In genomic region chr4:48046461-48046901, GRCm38 (mm10) we compare ENCODE assay signal across 7 mouse cellular contexts. TPM values are rescaled to one million over a fixed set of nuclear protein-coding genes. Genes with fewer than 3 reads are reported as not detected.
A peak's percentile ranks its signal among the peaks of the same experiment; 100 is the strongest.
DNase-seq lines count a peak whose midpoint lies in the region; ATAC-seq and TF ChIP-seq lines count a peak whose summit lies in the region.

No protein-coding gene starts in this region.

- H3K36me3 ChIP-seq in testis, adult 2 months (ENCODE audit: control insufficient read depth, insufficient read depth, low read length), result no peaks in the 10 kb centered on the region
- H3K36me3 ChIP-seq in heart, embryonic 15.5 days, result no peaks in the 10 kb centered on the region
- H3K36me3 ChIP-seq in limb, embryonic 15.5 days, result no peaks in the 10 kb centered on the region
- H3K36me3 ChIP-seq in stomach, embryonic 16.5 days (ENCODE audit: control insufficient read depth, insufficient read depth, low read length), result no peaks in the 10 kb centered on the region

- WGBS in heart, embryonic 15.5 days, result under 1% methylated on average over 20 of the region's 20 CpGs
- WGBS in limb, embryonic 15.5 days, result under 1% methylated on average over 20 of the region's 20 CpGs
- under 1% methylated on average over 20 of the region's 20 CpGs for WGBS in stomach, embryonic 16.5 days

- no peak for TF ChIP-seq POLR2A in testis, adult 2 months (IDR thresholded peaks at IDR 0.05; ENCODE audit: control insufficient read depth, low read depth, low read length)

- H3K27me3 ChIP-seq in testis, adult 2 months (ENCODE audit: control insufficient read depth, insufficient read depth, low read length), result no peaks in the 10 kb centered on the region; the same call in none of the 2 replicates
- peaks cover 45% of the 10 kb centered on the region for H3K27me3 ChIP-seq in heart, embryonic 15.5 days
- peaks cover 63% of the 10 kb centered on the region for H3K27me3 ChIP-seq in limb, embryonic 15.5 days
- peaks cover 54% of the 10 kb centered on the region for H3K27me3 ChIP-seq in stomach, embryonic 16.5 days (ENCODE audit: control insufficient read depth, insufficient read depth, low read length)

- H3K9ac ChIP-seq in heart, embryonic 15.5 days, result peak overlapping the region; percentile 83
- 0 out of 2 replicates have a peak overlapping the region, but pooled peaks have one; percentile 44 for H3K9ac ChIP-seq in limb, embryonic 15.5 days
- H3K9ac ChIP-seq in stomach, embryonic 16.5 days (ENCODE audit: low read length), result peak overlapping the region; percentile 78

- no peak for ATAC-seq in heart, embryonic 15.5 days (replicated peaks; ENCODE audit: insufficient number of reproducible peaks, insufficient read depth, low FRiP score, low read depth)
- ATAC-seq in limb, embryonic 15.5 days (ENCODE audit: insufficient number of reproducible peaks, low FRiP score, low TSS enrichment, low read depth), result no peak
- ATAC-seq in stomach, embryonic 16.5 days (ENCODE audit: insufficient read depth, low FRiP score), result no peak
- ATAC-seq in megakaryocyte-erythroid progenitor cell, adult 5-6 weeks (replicated peaks; ENCODE audit: low FRiP score, low TSS enrichment, poor library complexity, severe bottlenecking), result no peak

- no peak overlapping the region for H3K27ac ChIP-seq in testis, adult 2 months (ENCODE audit: control insufficient read depth, insufficient read depth, low read depth, low read length)
- H3K27ac ChIP-seq in heart, embryonic 15.5 days, result no peak overlapping the region
- H3K27ac ChIP-seq in limb, embryonic 15.5 days, result no peak overlapping the region
- H3K27ac ChIP-seq in stomach, embryonic 16.5 days (ENCODE audit: low read length), result no peak overlapping the region

- no peak for TF ChIP-seq CTCF in testis, adult 2 months (IDR thresholded peaks at IDR 0.05; ENCODE audit: control insufficient read depth, insufficient read depth, insufficient replicate concordance, low read depth, low read length)

- no peak for DNase-seq in testis, postnatal 14 days (ENCODE audit: low spot score)
- DNase-seq in cerebellum, adult 9-10 months, result peak; percentile 42

- no peaks in the 10 kb centered on the region for H3K9me3 ChIP-seq in heart, embryonic 15.5 days (replicated peaks)
- no peaks in the 10 kb centered on the region for H3K9me3 ChIP-seq in limb, embryonic 15.5 days
- H3K9me3 ChIP-seq in stomach, embryonic 16.5 days (replicated peaks; ENCODE audit: control insufficient read depth, low read length), result no peaks in the 10 kb centered on the region

- H3K4me1 ChIP-seq in testis, adult 2 months (ENCODE audit: control insufficient read depth, insufficient read depth, low read length), result peaks cover 38% of the 10 kb centered on the region
- H3K4me1 ChIP-seq in heart, embryonic 15.5 days (replicated peaks), result peaks cover 52% of the 10 kb centered on the region
- peaks cover 58% of the 10 kb centered on the region for H3K4me1 ChIP-seq in limb, embryonic 15.5 days
- peaks cover 39% of the 10 kb centered on the region for H3K4me1 ChIP-seq in stomach, embryonic 16.5 days (ENCODE audit: control insufficient read depth, insufficient read depth, low read length)

- H3K4me3 ChIP-seq in testis, adult 2 months (ENCODE audit: control insufficient read depth, low read depth, low read length), result peak overlapping the region; percentile 78
- H3K4me3 ChIP-seq in heart, embryonic 15.5 days, result peak overlapping the region; percentile 72
- peak overlapping the region; percentile 73 for H3K4me3 ChIP-seq in limb, embryonic 15.5 days
- peak overlapping the region; percentile 72 for H3K4me3 ChIP-seq in stomach, embryonic 16.5 days (replicated peaks; ENCODE audit: low read length)

- H3K4me2 ChIP-seq in heart, embryonic 15.5 days, result peak overlapping the region; percentile 99
- H3K4me2 ChIP-seq in limb, embryonic 15.5 days, result peak overlapping the region; percentile 100
- H3K4me2 ChIP-seq in stomach, embryonic 16.5 days (ENCODE audit: low read depth, low read length), result peak overlapping the region; percentile 100

RNA-seq across cellular contexts. Expression of gene Nr4a3, which starts 1.5 kb away (rescaled TPM):
- polyA plus RNA-seq in testis, adult 2 months (2012; rRNA removed), result 4.0 and 4.9 TPM in 2 replicates
- polyA plus RNA-seq in heart, embryonic 15.5 days (2015; fragmentation: Nextera tagmentation; extraction: Ambion mirVana), result 0.11 and 0.20 TPM in 2 replicates
- 0.09 and 0.38 TPM in 2 replicates for polyA plus RNA-seq in limb, embryonic 15.5 days (2015; fragmentation: Nextera tagmentation; extraction: Ambion mirVana)
- 0.13 and 0.40 TPM in 2 replicates for polyA plus RNA-seq in stomach, embryonic 16.5 days (2015; fragmentation: Nextera tagmentation; extraction: Ambion mirVana)
- total RNA-seq in megakaryocyte-erythroid progenitor cell, adult 5-6 weeks (2014; fragmentation: Nextera tagmentation), result 0.59 and 0.64 TPM in 2 replicates
- total RNA-seq in megakaryocyte-erythroid progenitor cell, adult 5-6 weeks (2017), result 0.27 and 2.2 TPM in 2 replicates
